Mouse (Mus musculus): Measurements from ENCODE around the gene Aff3. TPM values are rescaled to one million over a fixed set of nuclear protein-coding genes. Genes with fewer than 3 reads are reported as not detected.

Aff3 gene
- polyA plus RNA-seq, 1 experiment from 2014 or later: 33.1 TPM

DNA sequence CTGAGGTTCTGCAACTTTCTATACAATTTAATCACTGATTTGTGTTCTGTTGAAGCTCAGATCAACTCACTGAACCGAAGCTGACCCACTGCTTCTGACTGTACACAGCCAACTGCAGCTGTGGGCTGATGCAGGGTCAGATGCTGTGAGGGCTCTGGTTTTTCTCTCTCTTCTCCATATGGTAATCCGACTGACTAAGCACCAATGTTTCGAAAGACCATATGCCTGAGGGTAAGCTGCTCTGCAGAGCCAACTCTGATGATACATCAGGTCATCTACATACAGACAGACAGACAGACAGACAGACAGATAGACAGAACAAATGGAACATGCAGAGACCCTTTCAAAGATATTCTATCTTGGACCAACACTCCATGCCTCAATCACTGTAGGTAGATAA lies 110.2 kb downstream of the Aff3 start:
- ATAC-seq (ENCODE audit: low FRiP score): no peak
- Histone ChIP-seq H3K27ac (replicated peaks) (no peak overlapping the region), H3K4me2 (no peak overlapping the region), H3K27me3 (replicated peaks) (no peaks in the 10 kb centered on the region), H3K36me3 (no peaks in the 10 kb centered on the region), H3K4me1 (no peaks in the 10 kb centered on the region; the same call in 1 of the 2 replicates), H3K9ac (replicated peaks) (no peak overlapping the region), H3K9me3 (replicated peaks) (no peaks in the 10 kb centered on the region), H3K4me3 (replicated peaks) (no peak overlapping the region)
- WGBS: 73% methylated on average over 3 of the region's 3 CpGs

DNA sequence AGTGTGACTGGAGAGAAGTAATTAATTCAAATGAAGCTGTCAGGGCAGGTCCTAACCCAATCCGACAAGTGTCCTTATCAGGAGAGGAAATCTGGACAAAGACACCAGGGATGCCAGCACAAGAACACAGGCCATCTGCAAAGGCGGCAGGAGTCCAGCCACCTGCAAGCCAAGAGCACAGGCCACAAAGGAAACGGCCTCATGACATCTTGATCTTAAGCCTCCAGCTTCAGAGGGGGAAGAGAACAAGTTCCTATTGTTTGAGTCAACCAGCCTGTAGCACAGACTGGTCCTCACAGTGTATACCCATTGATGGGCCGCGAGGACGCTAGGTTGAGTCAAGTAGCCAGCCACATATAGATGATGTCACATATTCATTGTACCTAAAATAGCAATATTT lies 111.7 kb downstream of the Aff3 start:
- no peaks in the 10 kb centered on the region for H3K27me3 ChIP-seq (replicated peaks)
- no peaks in the 10 kb centered on the region for H3K36me3 ChIP-seq
- no peaks in the 10 kb centered on the region for H3K9me3 ChIP-seq (replicated peaks)
- no peak overlapping the region for H3K9ac ChIP-seq (replicated peaks)
- no peak overlapping the region for H3K4me3 ChIP-seq (replicated peaks)
- peaks cover 10% of the 10 kb centered on the region for H3K4me1 ChIP-seq
- ATAC-seq (ENCODE audit: low FRiP score): no peak
- WGBS: 64% methylated on average over 6 of the region's 6 CpGs
- no peak overlapping the region for H3K27ac ChIP-seq (replicated peaks)
- H3K4me2 ChIP-seq: no peak overlapping the region

DNA sequence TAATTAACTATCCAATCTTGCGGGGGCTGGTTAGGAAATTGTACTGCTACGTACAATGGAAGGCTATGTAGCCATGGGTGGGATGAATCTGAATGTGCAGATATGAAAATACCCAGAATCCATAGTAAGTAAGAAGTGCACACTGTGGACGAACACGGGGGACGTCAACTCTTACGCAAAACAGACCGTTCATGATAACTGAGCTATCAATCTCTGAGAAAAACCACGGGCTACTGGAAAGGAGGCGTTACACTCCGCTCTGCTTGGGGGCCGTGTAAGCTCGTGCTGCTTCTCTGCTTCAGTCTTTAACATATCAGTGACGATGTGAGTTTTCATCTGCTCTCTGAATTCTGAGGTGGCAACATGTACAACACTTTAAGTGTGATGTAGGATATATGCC lies 114.2 kb downstream of the Aff3 start:
- no peak for ATAC-seq (ENCODE audit: low FRiP score)
- Histone ChIP-seq H3K27me3 (replicated peaks) (no peaks in the 10 kb centered on the region), H3K36me3 (no peaks in the 10 kb centered on the region), H3K27ac (replicated peaks) (no peak overlapping the region), H3K9me3 (replicated peaks) (no peaks in the 10 kb centered on the region), H3K4me2 (no peak overlapping the region), H3K9ac (replicated peaks) (no peak overlapping the region), H3K4me1 (peaks cover 33% of the 10 kb centered on the region), H3K4me3 (replicated peaks) (no peak overlapping the region)
- 65% methylated on average over 13 of the region's 13 CpGs for WGBS

DNA sequence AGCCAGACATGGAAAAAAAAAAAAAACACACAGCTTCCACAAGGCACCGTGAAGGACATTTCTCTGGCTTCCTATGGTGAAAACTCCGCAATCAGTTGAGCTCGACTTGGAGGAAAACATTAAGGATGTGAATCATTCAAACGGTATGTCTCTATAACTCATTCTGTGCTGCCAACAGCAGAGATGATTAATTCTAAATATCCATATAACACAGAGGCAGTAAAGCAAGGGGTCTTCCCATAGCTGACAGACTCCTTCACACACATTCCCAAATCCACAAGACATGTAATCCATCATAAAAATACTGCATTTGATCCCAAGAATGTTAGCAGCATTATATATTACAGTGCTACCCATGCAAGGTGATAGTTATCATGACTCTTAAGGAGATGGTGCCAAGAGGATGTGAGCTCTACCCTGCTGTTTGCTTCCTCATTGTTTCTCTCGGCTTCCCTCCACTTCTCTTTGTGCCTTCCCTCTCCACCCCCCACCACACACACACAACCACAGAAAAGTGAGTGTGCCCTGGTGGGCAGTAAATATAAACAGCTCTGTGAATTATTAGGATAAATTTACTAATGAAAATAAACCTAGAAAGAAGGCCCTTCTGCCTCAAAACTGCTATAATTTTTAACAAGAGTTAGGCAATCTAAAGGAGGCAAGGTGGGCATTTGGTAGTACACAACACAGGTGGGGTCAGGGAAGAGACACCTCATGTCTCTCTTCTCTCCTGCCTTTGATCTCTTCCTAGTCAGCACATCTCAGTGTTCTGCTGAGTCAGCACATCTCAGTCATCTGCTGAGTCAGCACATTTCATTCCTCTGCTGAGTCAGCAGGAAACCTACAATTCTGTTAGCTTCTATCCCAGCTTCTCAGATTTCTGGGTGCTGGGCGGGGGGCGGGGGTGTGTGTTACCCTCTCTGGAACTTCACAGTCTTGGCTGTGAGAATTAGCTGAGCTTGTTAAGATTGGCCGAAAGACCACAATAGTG lies 115.8 kb downstream of the Aff3 start:
- ATAC-seq (ENCODE audit: low FRiP score): no peak
- no peaks in the 10 kb centered on the region for H3K27me3 ChIP-seq (replicated peaks)
- H3K27ac ChIP-seq (replicated peaks): no peak overlapping the region
- peaks cover 49% of the 10 kb centered on the region for H3K4me1 ChIP-seq
- H3K9ac ChIP-seq (replicated peaks): no peak overlapping the region
- no peak overlapping the region for H3K4me2 ChIP-seq
- no peaks in the 10 kb centered on the region for H3K36me3 ChIP-seq
- H3K4me3 ChIP-seq (replicated peaks): no peak overlapping the region
- 53% methylated on average over 8 of the region's 8 CpGs for WGBS
- no peaks in the 10 kb centered on the region for H3K9me3 ChIP-seq (replicated peaks)

DNA sequence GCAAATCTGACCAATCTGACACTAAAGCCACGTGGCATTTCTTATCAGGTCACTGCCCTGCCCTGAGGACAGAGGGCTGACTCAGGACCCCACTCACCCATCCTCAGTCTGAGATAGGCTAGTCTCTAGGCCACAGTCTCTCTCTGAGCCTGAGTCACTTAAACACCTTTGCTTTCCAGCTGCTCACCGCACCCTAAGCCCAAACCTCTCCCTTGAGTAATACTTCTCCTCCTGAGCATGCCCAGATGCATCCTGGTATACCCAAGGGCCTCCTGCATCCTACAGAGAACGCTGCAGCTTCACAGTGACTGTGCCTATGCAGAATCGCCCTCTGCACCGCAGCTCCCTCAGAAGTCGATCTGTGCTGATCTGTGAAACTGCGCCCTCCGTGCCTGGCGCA lies 117.1 kb downstream of the Aff3 start:
- H3K27ac ChIP-seq (replicated peaks): no peak overlapping the region
- H3K27me3 ChIP-seq (replicated peaks): no peaks in the 10 kb centered on the region
- H3K4me1 ChIP-seq: peaks cover 52% of the 10 kb centered on the region
- H3K4me2 ChIP-seq: no peak overlapping the region
- no peaks in the 10 kb centered on the region for H3K36me3 ChIP-seq
- H3K9me3 ChIP-seq (replicated peaks): no peaks in the 10 kb centered on the region
- ATAC-seq (ENCODE audit: low FRiP score): no peak
- WGBS: 83% methylated on average over 9 of the region's 9 CpGs
- no peak overlapping the region for H3K9ac ChIP-seq (replicated peaks)
- H3K4me3 ChIP-seq (replicated peaks): no peak overlapping the region

DNA sequence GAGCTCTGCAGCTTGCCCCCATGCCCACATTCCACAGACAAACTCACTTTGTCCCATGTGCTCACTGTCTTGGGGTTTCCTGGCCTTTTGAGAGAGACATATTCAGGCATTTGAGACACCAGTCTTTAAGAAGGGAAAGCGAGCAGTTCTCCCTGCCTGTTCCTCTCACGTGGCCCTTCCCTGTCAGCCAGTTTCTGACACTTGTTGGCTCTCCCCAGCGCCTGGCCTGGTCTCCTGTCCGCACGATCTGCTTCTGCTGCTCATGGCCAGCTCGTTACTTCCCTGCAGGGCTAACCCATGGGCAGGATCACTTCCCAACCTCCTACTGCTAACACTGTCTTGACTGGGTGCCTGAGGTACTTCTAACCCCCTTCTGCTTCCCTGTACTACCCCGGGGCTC lies 118.1 kb downstream of the Aff3 start:
- Histone ChIP-seq H3K9ac (replicated peaks) (no peak overlapping the region), H3K36me3 (no peaks in the 10 kb centered on the region), H3K4me1 (peaks cover 52% of the 10 kb centered on the region), H3K27me3 (replicated peaks) (no peaks in the 10 kb centered on the region), H3K9me3 (replicated peaks) (no peaks in the 10 kb centered on the region), H3K4me2 (no peak overlapping the region), H3K27ac (replicated peaks) (peak overlapping the region; percentile 78; the same call in 1 of the 2 replicates), H3K4me3 (replicated peaks) (no peak overlapping the region)
- ATAC-seq (ENCODE audit: low FRiP score): no peak
- WGBS: 62% methylated on average over 7 of the region's 7 CpGs

DNA sequence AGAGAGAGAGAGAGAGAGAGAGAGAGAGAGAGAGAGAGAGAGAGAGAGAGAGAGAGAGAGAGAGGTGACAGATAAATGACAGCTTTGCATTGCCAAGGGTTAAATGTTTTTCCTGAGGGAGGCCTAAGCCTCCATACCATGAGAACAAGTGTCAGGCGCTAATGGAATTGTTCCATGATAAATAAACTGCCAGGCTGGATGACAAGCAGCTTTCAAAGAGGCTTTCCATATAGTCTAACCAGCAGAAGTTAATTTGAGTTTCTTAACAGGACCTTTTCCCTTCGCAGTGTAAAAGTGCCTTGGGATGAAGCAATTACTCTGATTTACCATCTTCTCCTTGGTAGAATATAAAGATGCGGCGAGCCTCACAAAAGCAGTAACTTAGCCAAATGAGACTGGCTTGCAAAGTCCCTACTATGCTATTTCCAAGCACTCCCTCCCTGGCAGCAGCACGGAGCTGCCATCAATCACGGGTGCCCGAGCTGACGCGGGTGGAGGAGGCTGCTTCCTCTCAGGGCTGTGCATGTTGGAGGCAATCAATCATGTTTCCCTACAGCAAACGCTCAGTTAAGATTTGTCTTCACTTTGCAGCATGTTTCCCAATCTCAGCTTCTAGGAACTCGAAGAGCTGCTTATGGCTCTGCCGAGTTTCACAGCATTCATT lies 119.3 kb downstream of the Aff3 start:
- no peaks in the 10 kb centered on the region for H3K36me3 ChIP-seq
- H3K4me2 ChIP-seq: peak overlapping the region; percentile 17; the same call in 1 of the 2 replicates
- peak overlapping the region; percentile 78 for H3K27ac ChIP-seq (replicated peaks)
- peaks cover 52% of the 10 kb centered on the region for H3K4me1 ChIP-seq
- ATAC-seq (ENCODE audit: low FRiP score): peak; percentile 82
- no peak overlapping the region for H3K4me3 ChIP-seq (replicated peaks)
- no peaks in the 10 kb centered on the region for H3K9me3 ChIP-seq (replicated peaks)
- 6% methylated on average over 12 of the region's 12 CpGs for WGBS
- H3K9ac ChIP-seq (replicated peaks): no peak overlapping the region
- H3K27me3 ChIP-seq (replicated peaks): no peaks in the 10 kb centered on the region

DNA sequence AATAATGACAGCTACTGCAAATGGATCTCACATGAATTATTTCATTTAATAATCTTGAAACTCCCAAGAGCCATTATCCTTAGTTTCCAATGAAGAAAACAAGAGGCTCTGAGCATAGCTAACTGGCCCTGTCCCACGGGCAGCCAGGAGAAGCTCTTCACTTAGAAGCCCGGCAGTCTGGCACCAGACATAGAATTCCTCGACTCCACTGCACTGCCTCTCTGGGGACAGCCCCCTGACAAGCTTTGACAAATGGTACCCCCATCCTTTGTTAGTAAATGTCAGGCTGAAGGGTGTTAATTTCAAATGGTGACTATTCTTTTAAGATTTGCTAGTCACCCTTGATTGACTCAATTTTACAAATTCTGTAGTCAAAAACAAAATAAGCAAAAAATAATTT lies 120.3 kb downstream of the Aff3 start:
- 20% methylated on average over 3 of the region's 3 CpGs for WGBS
- Histone ChIP-seq H3K4me3 (replicated peaks) (no peak overlapping the region), H3K27me3 (replicated peaks) (no peaks in the 10 kb centered on the region), H3K27ac (replicated peaks) (0 out of 2 replicates have a peak overlapping the region, but pooled peaks have one; percentile 41), H3K4me2 (no peak overlapping the region), H3K36me3 (no peaks in the 10 kb centered on the region), H3K4me1 (peaks cover 56% of the 10 kb centered on the region), H3K9ac (replicated peaks) (no peak overlapping the region), H3K9me3 (replicated peaks) (no peaks in the 10 kb centered on the region)
- no peak for ATAC-seq (ENCODE audit: low FRiP score)

DNA sequence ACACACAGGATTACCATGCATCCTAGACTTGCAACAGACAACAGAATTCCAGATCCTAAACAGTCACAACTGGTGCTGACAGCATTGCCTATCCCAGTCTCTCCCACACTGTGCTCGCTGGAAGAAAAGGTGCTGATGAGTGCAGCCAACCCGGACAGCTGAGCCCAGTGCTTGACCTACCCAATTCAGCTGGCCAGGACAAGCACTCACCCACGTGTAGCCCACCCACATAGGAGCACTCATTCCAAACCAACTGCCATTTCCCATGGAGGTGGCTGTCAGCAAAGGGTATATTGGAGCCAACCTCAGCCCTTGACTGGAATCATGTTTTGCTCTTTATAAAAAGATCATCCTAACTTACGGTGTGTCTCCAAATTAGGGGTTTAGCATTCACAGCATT lies 123.2 kb downstream of the Aff3 start:
- no peak overlapping the region for H3K4me3 ChIP-seq (replicated peaks)
- no peaks in the 10 kb centered on the region for H3K27me3 ChIP-seq (replicated peaks)
- peaks cover 61% of the 10 kb centered on the region for H3K4me1 ChIP-seq
- H3K9me3 ChIP-seq (replicated peaks): no peaks in the 10 kb centered on the region
- H3K36me3 ChIP-seq: no peaks in the 10 kb centered on the region
- no peak overlapping the region for H3K27ac ChIP-seq (replicated peaks)
- no peak for ATAC-seq (ENCODE audit: low FRiP score)
- no peak overlapping the region for H3K9ac ChIP-seq (replicated peaks)
- H3K4me2 ChIP-seq: no peak overlapping the region
- WGBS: 85% methylated on average over 4 of the region's 4 CpGs

DNA sequence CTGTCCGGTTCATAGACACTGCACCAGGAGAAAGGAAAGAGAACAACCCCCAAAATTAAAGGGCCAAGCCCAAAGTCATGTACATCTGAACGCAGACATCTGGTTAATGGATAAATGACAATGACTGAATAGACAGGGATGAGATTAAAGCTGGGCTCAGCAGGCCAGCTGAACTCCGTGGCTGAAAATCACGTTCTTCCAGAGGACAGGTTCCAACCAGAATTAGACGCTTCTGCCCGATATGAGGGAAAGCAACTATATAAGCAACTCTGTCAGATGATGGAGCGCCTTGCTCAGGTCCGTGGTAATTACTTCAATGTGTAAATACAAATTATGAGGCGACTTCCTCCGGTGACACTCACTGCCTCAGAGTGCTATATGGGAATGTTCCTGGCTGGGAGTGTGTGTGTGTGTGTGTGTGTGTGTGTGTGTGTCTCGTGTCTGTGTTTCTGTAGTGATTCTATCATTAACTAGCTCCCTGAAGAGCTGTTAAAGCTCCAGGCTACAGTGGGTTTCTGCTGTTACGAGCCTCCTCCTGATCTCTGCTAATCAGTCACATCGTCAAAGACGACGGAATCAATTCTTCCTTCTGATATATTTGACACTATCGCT lies 127.7 kb downstream of the Aff3 start:
- H3K27ac ChIP-seq (replicated peaks): peak overlapping the region; percentile 42
- H3K9me3 ChIP-seq (replicated peaks): no peaks in the 10 kb centered on the region
- H3K9ac ChIP-seq (replicated peaks): no peak overlapping the region
- no peak overlapping the region for H3K4me3 ChIP-seq (replicated peaks)
- H3K36me3 ChIP-seq: peaks cover 9% of the 10 kb centered on the region
- H3K27me3 ChIP-seq (replicated peaks): no peaks in the 10 kb centered on the region
- ATAC-seq (ENCODE audit: low FRiP score): peak; percentile 18; the same call in 1 of the 2 replicates
- H3K4me1 ChIP-seq: peaks cover 34% of the 10 kb centered on the region
- H3K4me2 ChIP-seq: no peak overlapping the region
- WGBS: 35% methylated on average over 16 of the region's 16 CpGs

DNA sequence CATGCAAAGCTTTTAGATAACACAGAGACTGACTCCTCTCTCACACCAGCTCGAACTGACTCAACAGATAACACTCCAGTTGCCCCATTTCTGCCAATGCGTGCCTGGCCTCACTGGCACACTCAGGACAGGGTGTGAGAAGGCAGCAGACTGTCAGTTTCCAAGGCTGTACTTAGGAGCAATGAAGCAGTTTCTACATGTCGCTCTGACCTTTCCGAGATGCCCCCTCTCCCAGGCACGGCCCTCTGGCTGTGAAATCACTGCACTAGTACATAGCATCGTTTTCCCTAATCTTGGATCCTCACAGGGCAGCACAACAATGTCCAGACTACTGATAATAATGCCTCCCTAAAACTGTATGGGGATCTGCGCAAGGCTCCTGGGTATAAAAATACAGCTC lies 132.2 kb downstream of the Aff3 start:
- Histone ChIP-seq H3K36me3 (peaks cover 11% of the 10 kb centered on the region), H3K27me3 (replicated peaks) (no peaks in the 10 kb centered on the region), H3K4me3 (replicated peaks) (no peak overlapping the region), H3K9me3 (replicated peaks) (no peaks in the 10 kb centered on the region), H3K9ac (replicated peaks) (no peak overlapping the region), H3K4me1 (peaks cover 26% of the 10 kb centered on the region), H3K4me2 (no peak overlapping the region), H3K27ac (replicated peaks) (no peak overlapping the region)
- WGBS: 94% methylated on average over 7 of the region's 7 CpGs
- ATAC-seq (ENCODE audit: low FRiP score): no peak
